Mouse (Mus musculus): ENCODE measurements around the gene 2310057J18Rik.
"Not testable (repeated sequence)": the region's sequence is repeated elsewhere in the genome, so short reads cannot be mapped to it uniquely, and the experiment has no call there.

The 2310057J18Rik gene

DNA sequence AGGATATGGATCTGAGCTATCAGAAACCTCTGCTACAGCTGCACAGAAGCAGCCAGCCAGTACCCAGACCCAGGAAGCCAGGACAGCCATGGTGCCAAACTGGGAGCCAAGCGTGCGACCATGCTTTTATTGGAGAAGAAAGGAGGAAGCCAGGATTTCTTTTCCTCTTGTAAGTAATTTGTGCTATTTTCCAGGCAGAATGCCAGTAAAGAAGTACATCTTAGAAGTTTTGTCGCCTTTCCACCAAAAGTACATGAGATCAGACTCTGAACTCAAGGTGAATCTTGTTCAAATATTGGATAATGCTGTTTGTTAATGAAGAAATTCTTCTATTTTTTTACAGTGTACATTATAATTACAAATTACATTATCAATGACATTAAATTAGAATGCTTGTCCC lies at the start of gene 2310057J18Rik:
Gene 2310057J18Rik (minus strand): TSS at position 101 of the 400 bp plus-strand sequence.
- DNase-seq (ENCODE audit: low spot score): no peak

DNA sequence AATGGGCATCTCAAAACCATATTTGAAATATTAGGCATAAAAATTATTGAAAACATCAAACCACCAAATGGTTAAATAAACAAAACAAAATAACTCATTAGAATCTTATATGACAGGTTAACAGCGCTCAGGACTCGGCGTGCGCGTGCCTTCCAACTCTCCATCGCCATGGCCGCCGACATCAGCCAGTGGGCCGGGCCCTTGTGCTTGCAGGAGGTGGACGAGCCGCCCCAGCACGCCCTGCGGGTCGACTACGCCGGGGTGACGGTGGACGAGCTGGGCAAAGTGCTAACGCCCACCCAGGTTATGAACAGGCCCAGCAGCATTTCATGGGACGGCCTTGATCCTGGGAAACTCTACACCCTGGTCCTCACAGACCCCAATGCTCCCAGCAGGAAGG lies 43.9 kb upstream of the 2310057J18Rik start:
- not testable (repeated sequence) for DNase-seq (ENCODE audit: low spot score)

DNA sequence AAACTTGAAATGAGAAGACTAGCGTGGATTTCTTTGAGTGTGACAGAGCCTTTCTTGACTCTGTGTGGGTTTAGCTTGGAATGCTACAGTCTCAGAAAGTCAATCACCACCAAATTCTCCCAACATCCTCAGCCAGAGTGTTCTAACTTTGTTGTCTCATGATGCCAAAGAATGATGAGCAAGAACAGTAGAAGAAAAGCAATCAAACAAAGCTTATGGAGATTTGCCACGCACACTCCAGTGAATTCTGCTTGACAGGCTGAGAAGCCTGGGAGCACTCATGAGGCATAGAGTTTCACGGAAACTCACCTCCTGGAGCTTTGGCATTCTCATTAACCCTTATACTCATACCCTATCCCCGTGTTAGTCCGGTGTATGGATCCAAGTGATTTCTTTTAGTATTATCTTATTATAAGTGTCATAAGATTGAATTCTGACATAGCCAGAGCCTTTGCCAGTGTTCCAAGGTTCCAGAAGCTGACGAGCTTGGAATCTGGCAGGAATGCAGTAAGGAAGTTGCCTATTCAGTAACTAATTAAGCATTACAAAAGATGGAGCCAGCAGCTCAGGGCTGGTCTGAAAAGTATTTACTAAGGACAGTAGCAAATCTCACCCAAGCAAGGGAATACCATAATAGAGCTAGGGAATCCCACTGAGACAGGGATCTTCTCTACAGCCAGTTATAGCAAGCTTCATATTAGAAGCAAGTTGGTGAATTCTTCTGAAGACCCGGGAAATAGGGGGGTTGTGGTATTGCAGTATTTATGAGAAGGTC lies 33.6 kb upstream of the 2310057J18Rik start:
- no peak for DNase-seq (ENCODE audit: low spot score)

DNA sequence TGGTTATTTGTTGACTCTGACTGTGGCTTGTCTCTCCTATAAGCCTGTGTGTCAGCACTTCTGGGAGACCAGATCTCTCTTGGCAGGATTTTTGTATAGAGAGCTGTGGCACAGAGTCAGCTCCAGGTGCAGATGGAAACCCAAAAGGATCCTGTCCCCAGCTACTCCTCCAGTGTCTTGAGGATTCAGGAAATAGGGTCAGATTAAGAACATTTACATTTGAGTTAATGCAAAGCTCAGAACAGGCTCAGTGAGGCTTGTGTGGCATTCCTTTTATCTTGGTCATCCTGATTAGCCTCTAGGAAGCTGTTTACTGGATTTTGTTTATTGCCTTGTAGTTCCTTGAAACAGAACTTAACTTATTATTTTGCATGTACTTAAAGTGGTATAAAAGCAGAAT lies 11.7 kb upstream of the 2310057J18Rik start:
- DNase-seq (ENCODE audit: low spot score): no peak

DNA sequence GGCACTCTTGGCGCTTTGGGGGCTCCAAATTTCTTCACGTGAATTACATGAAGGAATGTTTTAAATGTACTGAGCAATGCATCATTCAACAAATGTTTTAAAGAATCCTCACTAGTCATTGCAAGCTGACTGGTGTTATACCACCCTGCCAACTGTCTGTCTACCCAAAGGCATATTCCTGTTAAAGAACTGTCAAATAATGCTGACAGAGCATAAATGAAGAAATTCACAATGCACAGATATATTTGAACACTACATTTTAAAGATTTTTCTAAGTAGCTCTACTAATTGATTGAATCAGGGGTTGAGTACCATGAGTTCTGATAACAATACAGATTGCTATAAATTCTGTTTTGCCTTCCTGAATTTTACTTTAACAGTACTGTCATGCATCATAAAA lies 2.9 kb upstream of the 2310057J18Rik start:
- DNase-seq (ENCODE audit: low spot score): no peak

DNA sequence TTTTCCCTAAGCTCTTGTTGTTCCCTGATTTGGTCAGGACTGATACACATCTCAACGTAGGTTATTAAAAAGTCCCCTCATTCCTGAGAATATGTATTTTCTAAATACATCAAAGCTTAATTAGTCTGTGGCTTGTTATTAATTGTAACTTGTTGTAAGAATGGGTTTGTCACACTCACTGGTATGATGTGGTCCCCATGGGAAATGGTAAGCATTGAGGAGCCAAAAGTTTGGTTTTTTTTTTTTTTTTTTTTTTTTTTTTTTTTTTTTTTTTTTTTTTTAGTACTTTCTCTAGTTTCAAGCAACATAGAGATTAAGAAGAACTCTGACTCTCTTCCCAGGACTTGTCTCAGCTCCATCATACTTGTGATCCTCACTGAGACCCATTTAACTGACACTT lies 17.9 kb downstream of the 2310057J18Rik start:
- no peak for DNase-seq (ENCODE audit: low spot score)

DNA sequence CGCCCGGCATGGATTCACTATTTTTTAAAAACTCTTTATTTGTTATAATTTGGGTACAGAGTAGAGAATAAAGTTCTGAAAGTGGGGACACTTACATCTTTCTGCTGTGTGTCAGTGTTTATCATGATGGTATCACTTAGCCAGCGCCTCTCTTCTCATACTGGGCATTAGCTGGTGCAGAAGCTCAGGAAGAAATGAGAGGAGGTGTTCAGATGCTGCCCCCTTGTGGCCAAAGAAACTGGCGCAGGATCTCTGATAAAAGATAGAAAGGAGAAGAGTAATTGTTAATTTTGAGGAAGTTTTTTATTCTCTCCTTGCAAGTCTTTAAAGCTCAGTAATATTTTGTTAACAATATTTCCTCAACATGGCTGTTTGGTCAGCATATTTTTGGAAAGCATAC lies 31.0 kb downstream of the 2310057J18Rik start:
- DNase-seq (ENCODE audit: low spot score): peak; percentile 2

DNA sequence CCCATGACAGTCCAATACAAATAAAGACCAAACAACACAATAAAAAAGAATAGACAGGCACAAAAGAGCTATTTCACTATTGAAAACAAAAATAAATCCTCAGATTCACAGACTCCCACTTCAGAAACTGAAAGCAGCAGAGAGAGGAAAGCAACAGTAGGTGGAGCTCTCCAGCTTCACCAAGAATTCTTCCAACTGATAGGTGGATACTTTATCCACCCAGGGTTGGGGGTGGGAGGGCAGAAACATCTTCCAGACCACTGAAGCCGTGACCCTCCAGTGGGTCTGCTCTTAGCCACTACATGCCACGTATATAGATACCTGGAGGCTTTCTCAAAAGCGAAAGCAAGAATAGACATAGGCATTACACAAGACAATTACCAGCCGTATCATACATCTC lies 31.6 kb downstream of the 2310057J18Rik start:
- no peak for DNase-seq (ENCODE audit: low spot score)
